Mouse (Mus musculus): ENCODE data around the gene Marc1. TPM values are rescaled to one million over a fixed set of nuclear protein-coding genes. Genes with fewer than 3 reads are reported as not detected.

The Marc1 gene
- polyA plus RNA-seq, 1 experiment from 2014 or later: not detected

DNA sequence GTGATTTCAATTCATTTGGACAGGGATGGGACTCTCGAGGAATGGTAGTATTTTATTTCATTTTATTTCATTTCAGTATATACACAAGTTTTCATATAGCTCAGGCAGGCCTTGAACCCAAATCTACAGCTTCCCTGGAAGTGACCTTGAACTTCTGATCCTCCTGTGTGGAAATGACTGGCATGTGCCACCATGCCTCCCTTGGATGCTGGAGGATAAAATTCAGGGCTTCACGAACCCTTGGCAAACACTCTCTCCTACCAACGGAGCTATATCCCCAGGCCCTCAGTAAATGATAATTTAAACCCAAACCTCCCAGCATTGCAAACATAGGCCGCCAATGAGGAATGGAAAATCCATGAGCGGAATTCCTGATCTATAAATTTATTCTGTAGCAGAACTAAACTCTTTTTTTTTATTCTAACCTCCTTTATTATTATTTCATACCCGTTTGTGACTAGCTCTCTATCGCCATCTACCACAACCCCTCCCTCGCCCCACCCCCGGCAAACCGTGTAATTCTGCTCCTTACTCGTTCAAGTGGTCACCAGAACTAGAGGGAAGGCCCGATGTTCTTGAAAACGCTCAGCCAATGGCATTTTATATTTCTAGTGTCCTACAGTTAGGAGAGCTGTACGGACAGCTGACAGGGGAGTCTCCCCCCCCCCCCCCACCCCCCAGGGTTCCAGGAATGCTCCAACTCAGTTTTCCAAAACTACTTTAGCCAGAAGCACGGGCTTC, 33.4 kb upstream of the Marc1 start:
- Histone ChIP-seq H3K36me3 (peaks cover 8% of the 10 kb centered on the region), H3K27ac (replicated peaks) (peak overlapping the region; percentile 88), H3K4me1 (peaks cover 23% of the 10 kb centered on the region), H3K9me3 (replicated peaks) (no peaks in the 10 kb centered on the region), H3K27me3 (ENCODE audit: low read depth, poor library complexity, severe bottlenecking) (peaks cover 43% of the 10 kb centered on the region), H3K4me3 (peak overlapping the region; percentile 90)
- no peak for DNase-seq (ENCODE audit: low spot score)
- 24% methylated on average over 15 of the region's 15 CpGs for WGBS

DNA sequence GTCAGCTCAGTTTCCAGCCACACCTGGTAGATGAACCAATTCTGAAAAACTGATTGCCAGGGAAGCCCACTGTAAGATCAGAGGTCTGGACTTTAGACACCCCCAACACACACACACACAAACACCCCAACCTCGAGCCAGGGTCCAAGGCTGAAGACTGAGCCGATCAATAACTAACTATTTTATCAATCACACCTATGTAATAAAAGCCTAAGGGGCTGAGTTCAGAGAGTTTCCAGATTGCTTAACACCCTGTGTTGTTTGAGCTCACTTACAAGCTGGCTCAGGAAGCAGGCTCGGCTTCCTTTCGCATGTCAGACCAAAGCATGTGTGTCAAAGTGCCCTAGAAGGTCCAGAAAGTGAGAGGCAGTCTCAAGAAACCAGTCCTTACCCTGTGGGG, 26.5 kb upstream of the Marc1 start:
- Histone ChIP-seq H3K36me3 (peaks cover 21% of the 10 kb centered on the region), H3K4me3 (no peak overlapping the region), H3K4me1 (no peaks in the 10 kb centered on the region), H3K9me3 (replicated peaks) (no peaks in the 10 kb centered on the region), H3K27ac (replicated peaks) (no peak overlapping the region), H3K27me3 (ENCODE audit: low read depth, poor library complexity, severe bottlenecking) (no peaks in the 10 kb centered on the region)
- no peak for DNase-seq (ENCODE audit: low spot score)
- 89% methylated on average over 4 of the region's 4 CpGs for WGBS

DNA sequence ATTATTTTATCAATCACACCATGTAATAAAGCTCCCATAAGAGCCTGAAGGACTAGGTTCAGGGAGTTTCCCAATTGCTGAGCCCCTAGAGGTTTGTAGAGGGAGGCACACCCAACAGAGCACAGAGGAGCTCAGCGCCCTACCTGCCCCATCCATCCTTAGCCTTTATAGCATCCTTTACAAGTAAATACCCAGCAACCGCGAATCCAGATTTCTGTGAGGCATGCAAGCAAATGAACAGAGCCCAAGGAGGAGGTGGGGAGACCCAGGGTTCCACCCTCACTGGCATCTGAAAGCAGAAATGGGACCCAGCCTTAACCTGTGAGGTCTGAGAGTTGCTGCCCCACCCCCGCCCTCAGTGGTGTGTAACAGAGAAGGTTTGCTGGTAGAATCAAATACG, 25.2 kb upstream of the Marc1 start:
- H3K27me3 ChIP-seq (ENCODE audit: low read depth, poor library complexity, severe bottlenecking): no peaks in the 10 kb centered on the region
- no peak overlapping the region for H3K4me3 ChIP-seq
- peaks cover 34% of the 10 kb centered on the region for H3K36me3 ChIP-seq
- H3K9me3 ChIP-seq (replicated peaks): no peaks in the 10 kb centered on the region
- no peaks in the 10 kb centered on the region for H3K4me1 ChIP-seq
- DNase-seq (ENCODE audit: low spot score): no peak
- WGBS: 67% methylated on average over 5 of the region's 5 CpGs
- no peak overlapping the region for H3K27ac ChIP-seq (replicated peaks)

DNA sequence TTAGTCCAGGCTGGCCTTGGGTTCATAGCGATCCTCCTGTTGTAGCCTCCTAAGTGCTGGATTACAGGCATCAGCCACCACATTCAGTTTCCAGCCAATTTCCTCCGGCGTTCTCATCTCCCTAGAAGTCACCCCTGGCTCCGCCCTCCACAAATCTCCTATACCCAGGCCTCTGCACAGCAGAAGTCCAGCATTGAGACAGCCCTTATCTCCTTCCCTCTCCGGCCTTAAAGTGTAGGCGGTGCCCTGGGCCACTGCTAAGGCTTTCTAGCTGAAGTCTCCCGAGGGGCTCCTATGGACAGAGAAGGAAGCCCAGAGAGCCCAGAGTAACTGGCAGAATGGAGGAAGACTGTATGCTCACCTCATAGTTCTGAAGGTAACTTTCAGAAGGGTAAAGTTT, 22.4 kb upstream of the Marc1 start:
- H3K36me3 ChIP-seq: peaks cover 48% of the 10 kb centered on the region
- no peaks in the 10 kb centered on the region for H3K9me3 ChIP-seq (replicated peaks)
- H3K27me3 ChIP-seq (ENCODE audit: low read depth, poor library complexity, severe bottlenecking): no peaks in the 10 kb centered on the region
- H3K27ac ChIP-seq (replicated peaks): no peak overlapping the region
- DNase-seq (ENCODE audit: low spot score): no peak
- no peaks in the 10 kb centered on the region for H3K4me1 ChIP-seq
- 92% methylated on average over 7 of the region's 7 CpGs for WGBS
- no peak overlapping the region for H3K4me3 ChIP-seq

DNA sequence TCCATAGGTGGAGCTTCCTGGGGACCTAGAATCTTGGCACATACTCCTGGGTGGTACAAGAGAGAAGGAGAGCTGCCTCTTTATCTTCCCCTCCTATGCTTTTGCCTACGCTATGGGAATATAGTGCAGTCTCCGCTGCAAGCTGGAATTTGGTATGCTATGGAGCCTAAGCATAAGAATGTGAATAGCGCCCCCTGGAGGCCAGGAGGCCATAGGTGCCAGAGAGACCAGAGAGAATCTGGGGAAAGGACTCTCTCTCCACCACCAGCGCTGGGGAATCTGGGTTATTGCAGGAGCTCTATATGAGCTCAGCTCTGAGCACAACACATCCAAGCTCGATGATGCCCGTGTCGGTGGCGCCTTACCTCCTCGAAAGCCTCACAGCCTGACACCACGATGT, 21.1 kb upstream of the Marc1 start:
- H3K4me3 ChIP-seq: no peak overlapping the region
- DNase-seq (ENCODE audit: low spot score): no peak
- peaks cover 4% of the 10 kb centered on the region for H3K4me1 ChIP-seq
- H3K27me3 ChIP-seq (ENCODE audit: low read depth, poor library complexity, severe bottlenecking): no peaks in the 10 kb centered on the region
- peaks cover 51% of the 10 kb centered on the region for H3K36me3 ChIP-seq
- no peaks in the 10 kb centered on the region for H3K9me3 ChIP-seq (replicated peaks)
- 85% methylated on average over 10 of the region's 10 CpGs for WGBS
- no peak overlapping the region for H3K27ac ChIP-seq (replicated peaks)

DNA sequence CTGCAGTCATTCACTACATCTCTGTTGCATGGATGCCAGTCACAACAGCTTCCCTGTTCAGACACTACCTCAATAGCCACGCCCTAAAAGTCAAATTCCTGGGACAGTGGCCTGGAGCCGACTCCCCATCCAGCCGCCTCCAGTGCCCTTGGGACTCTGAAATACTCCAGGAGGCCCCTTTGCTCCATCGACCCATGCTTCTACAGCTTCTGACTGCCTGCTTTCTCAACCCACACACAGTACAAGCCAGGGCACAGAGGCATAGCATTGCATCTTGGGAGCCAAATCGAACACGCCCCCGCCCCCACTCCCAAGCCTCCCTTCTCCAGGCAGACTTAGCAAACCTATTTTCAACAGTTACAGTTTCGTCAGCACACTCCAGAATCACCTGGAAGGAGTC, 18.8 kb upstream of the Marc1 start:
- DNase-seq (ENCODE audit: low spot score): no peak
- 87% methylated on average over 8 of the region's 8 CpGs for WGBS
- no peak overlapping the region for H3K4me3 ChIP-seq
- H3K27me3 ChIP-seq (ENCODE audit: low read depth, poor library complexity, severe bottlenecking): no peaks in the 10 kb centered on the region
- H3K27ac ChIP-seq (replicated peaks): no peak overlapping the region
- H3K36me3 ChIP-seq: peaks cover 51% of the 10 kb centered on the region
- peaks cover 10% of the 10 kb centered on the region for H3K4me1 ChIP-seq
- no peaks in the 10 kb centered on the region for H3K9me3 ChIP-seq (replicated peaks)

DNA sequence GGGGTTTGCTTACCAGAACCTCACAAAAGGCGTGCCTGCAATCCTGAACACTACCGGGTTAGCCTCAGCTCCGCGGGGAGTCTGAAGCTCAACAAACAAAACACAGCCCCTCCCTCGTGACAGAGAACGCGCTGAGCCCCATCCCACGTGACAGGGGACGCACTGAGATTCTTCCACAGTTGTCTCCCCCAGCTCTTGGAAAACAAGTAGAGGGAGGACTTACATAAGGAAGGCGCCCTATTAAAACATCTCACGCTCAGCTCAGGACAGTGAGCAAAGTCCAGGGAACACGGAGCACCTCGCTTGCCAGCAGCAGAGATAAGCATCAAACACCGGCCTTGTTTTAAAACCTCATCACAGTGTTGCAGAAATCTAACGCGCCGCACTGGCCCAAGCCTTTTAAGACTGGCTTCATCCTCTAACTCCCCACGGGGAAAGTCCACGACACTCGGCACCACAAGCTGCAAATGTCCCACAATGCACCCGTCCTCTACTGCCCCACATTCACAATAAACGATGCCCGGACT, 16.1 kb upstream of the Marc1 start:
- 28% methylated on average over 23 of the region's 23 CpGs for WGBS
- H3K9me3 ChIP-seq (replicated peaks): no peaks in the 10 kb centered on the region
- DNase-seq (ENCODE audit: low spot score): no peak
- H3K4me3 ChIP-seq: peak overlapping the region; percentile 34
- peaks cover 34% of the 10 kb centered on the region for H3K36me3 ChIP-seq
- peak overlapping the region; percentile 33; the same call in 1 of the 2 replicates for H3K27ac ChIP-seq (replicated peaks)
- peaks cover 25% of the 10 kb centered on the region for H3K4me1 ChIP-seq
- peaks cover 9% of the 10 kb centered on the region; the same call in 1 of the 2 replicates for H3K27me3 ChIP-seq (ENCODE audit: low read depth, poor library complexity, severe bottlenecking)

DNA sequence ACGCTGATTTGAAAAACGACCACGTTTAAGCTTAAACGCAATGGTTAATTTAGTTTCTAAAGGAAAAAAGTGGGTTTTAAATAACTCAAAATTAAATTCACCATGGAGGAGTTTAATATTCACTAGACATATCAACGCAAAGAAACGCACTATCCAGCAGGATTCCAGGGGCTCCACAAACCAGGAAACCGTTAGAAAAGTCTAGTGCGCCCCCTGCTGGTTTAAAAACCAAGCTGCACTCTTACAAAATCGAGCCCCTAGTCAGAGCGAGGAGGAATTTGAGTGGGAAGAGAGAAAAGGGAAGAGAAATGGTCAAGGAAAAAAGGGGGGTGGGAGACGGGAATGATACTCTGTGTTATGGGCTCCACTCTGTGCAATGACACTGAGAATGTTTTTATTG, 14.0 kb upstream of the Marc1 start:
- Histone ChIP-seq H3K9me3 (replicated peaks) (no peaks in the 10 kb centered on the region), H3K4me3 (0 out of 2 replicates have a peak overlapping the region, but pooled peaks have one; percentile 18), H3K36me3 (peaks cover 22% of the 10 kb centered on the region), H3K27ac (replicated peaks) (no peak overlapping the region), H3K27me3 (ENCODE audit: low read depth, poor library complexity, severe bottlenecking) (peaks cover 9% of the 10 kb centered on the region; the same call in 1 of the 2 replicates), H3K4me1 (peaks cover 25% of the 10 kb centered on the region)
- 27% methylated on average over 11 of the region's 11 CpGs for WGBS
- peak; percentile 62 for DNase-seq (ENCODE audit: low spot score)

DNA sequence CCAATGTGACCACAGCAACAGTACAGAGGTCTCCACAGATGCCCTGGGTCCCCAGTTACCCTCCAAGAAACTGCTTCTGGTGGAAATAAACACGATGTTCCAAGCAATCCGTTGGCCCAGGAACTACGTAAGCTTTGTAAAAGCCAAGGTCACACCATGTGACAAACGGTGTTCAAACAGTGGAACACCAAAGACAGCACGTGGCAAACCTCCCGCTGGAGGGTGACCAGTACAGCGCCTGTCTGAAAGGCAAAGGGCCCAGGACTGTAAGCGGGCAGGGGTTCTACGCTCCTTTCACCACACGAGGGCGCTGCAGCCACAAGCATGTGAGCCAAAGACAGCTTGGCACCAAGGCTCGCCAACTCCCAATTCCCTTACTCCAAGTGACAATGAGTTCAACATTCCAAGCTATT, 13.3 kb upstream of the Marc1 start:
- peak; percentile 90 for DNase-seq (ENCODE audit: low spot score)
- no peaks in the 10 kb centered on the region for H3K9me3 ChIP-seq (replicated peaks)
- 0 out of 2 replicates have a peak overlapping the region, but pooled peaks have one; percentile 18 for H3K4me3 ChIP-seq
- H3K4me1 ChIP-seq: peaks cover 25% of the 10 kb centered on the region
- peaks cover 20% of the 10 kb centered on the region for H3K36me3 ChIP-seq
- 4% methylated on average over 12 of the region's 12 CpGs for WGBS
- H3K27ac ChIP-seq (replicated peaks): no peak overlapping the region
- peaks cover 9% of the 10 kb centered on the region; the same call in 1 of the 2 replicates for H3K27me3 ChIP-seq (ENCODE audit: low read depth, poor library complexity, severe bottlenecking)

DNA sequence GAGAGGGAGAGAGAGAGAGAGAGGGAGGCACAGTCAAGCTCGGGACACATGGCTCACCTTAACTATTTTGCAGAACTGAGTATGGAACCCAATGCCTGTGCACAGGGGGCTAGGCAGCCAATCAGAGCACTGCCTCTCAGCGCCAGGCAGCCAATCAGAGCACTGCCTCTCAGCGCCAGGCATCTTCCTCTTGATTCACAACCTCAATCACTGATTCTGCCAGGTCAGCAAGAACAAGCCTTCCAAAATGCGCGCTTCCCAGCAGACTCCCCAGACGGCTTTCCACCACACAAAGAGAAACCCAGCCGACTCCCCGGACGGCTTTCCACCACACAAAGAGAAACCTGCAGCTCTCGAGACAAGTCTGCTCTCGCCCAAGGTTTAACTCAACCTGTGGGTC, 11.6 kb upstream of the Marc1 start:
- no peaks in the 10 kb centered on the region for H3K9me3 ChIP-seq (replicated peaks)
- peak overlapping the region; percentile 33 for H3K4me3 ChIP-seq
- H3K27ac ChIP-seq (replicated peaks): no peak overlapping the region
- WGBS: 18% methylated on average over 11 of the region's 11 CpGs
- H3K4me1 ChIP-seq: peaks cover 25% of the 10 kb centered on the region
- DNase-seq (ENCODE audit: low spot score): no peak
- H3K36me3 ChIP-seq: peaks cover 29% of the 10 kb centered on the region
- peaks cover 9% of the 10 kb centered on the region; the same call in 1 of the 2 replicates for H3K27me3 ChIP-seq (ENCODE audit: low read depth, poor library complexity, severe bottlenecking)

DNA sequence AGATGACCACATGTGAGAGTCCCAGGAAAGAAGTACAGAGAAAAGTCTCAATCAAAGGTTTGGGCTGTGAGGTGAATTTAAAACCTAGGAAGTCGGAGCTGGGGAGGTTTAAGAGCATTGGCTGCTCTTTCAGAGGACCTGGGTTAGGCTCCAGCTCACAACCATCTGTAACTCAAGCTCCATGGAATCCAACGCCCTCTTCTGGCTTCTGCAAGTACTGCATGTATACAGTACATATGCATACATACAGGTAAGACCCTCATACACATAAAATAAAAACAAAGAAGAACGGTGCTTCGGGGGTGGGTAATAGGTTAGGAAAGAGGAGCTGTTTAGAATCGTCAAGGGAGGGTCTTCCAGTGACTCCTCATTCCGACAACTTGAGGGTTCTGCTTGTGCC, 6.7 kb upstream of the Marc1 start:
- Histone ChIP-seq H3K36me3 (peaks cover 34% of the 10 kb centered on the region), H3K4me3 (no peak overlapping the region), H3K9me3 (replicated peaks) (no peaks in the 10 kb centered on the region), H3K4me1 (peaks cover 4% of the 10 kb centered on the region; the same call in 1 of the 2 replicates), H3K27me3 (ENCODE audit: low read depth, poor library complexity, severe bottlenecking) (peaks cover 2% of the 10 kb centered on the region; the same call in 1 of the 2 replicates), H3K27ac (replicated peaks) (no peak overlapping the region)
- WGBS: 83% methylated on average over 6 of the region's 6 CpGs
- no peak for DNase-seq (ENCODE audit: low spot score)

DNA sequence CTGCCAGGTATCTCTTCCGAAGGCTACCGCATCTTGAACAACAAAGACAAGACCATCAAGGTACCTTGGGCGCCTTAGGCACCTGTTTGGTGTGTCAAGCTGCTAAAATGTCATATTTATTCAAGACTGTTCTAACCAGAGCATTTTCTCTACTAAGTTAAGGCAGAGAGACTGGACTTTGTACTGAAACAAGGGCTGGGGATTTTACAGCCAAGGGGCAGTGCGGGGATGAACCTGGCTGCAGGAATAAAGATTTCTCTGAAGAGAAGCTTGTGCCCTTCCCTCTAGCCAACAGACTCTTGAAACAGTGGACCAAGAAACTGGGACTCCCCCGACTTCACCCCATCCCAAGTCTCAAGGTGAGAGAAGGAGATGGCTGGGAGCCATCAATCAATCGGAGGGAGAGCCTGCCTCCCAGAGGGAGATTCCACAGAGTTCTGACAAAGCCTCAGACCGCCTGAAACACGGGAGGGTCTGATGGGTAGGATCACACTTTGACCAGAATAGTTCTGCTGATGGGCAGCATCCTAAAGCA, 670 bp upstream of the Marc1 start:
- Histone ChIP-seq H3K27me3 (ENCODE audit: low read depth, poor library complexity, severe bottlenecking) (peaks cover 52% of the 10 kb centered on the region), H3K27ac (replicated peaks) (no peak overlapping the region), H3K4me3 (no peak overlapping the region), H3K4me1 (peaks cover 13% of the 10 kb centered on the region), H3K9me3 (replicated peaks) (no peaks in the 10 kb centered on the region), H3K36me3 (0 out of 2 replicates have a peak, but pooled peaks cover 3% of the 10 kb centered on the region)
- 81% methylated on average over 8 of the region's 8 CpGs for WGBS
- DNase-seq (ENCODE audit: low spot score): no peak

DNA sequence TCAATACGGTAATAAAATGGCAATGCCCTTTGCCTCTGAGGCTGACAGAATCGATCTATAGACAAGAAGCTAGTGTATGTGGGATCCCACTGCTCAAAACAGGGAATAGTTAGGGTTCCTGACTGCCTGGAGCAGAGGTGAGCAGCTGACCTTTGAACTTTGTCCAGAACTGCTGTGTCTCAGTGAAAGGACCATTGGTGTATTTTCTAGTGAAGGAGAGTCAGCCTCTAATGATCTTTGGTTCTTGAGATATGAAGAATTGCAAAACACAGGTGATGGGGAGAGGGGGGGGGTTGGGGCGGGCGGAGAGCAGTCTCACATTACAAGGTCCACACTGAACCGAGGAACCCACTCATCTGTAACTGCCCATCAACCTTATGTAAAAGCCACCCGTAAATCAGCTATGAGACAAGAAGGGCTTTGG, 1.5 kb downstream of the Marc1 start:
- DNase-seq (ENCODE audit: low spot score): no peak
- Histone ChIP-seq H3K36me3 (0 out of 2 replicates have a peak, but pooled peaks cover 3% of the 10 kb centered on the region), H3K9me3 (replicated peaks) (no peaks in the 10 kb centered on the region), H3K27ac (replicated peaks) (no peak overlapping the region), H3K4me1 (peaks cover 13% of the 10 kb centered on the region), H3K27me3 (ENCODE audit: low read depth, poor library complexity, severe bottlenecking) (peaks cover 52% of the 10 kb centered on the region), H3K4me3 (no peak overlapping the region)
- 81% methylated on average over 6 of the region's 6 CpGs for WGBS

Data from midbrain, embryonic 10.5 days (tissue).